Mouse (Mus musculus) hindbrain, embryonic 10.5 days (tissue): ENCODE measurements around the gene Ubtf. TPM values are rescaled to one million over a fixed set of nuclear protein-coding genes. Genes with fewer than 3 reads are reported as not detected.
"Not testable (repeated sequence)": the region's sequence is repeated elsewhere in the genome, so short reads cannot be mapped to it uniquely, and the experiment has no call there.

Source experiments
- DNase-seq: peaks from one replicate; pipeline ENCODE4 v3.0.0-alpha.2; 2017; ENCODE audit warnings: low spot score
- H3K27ac ChIP-seq: fragments of 300-500 bp; sonication (generic); 2 replicates; pipeline ENCODE4 v1.5.1; 2016; ENCODE audit warnings: mild to moderate bottlenecking, moderate library complexity
- H3K27me3 ChIP-seq: fragments of 300-500 bp; sonication (generic); 2 replicates; pipeline ENCODE4 v1.6.1; 2016; ENCODE audit warnings: mild to moderate bottlenecking; ENCODE audit not compliant: poor library complexity, insufficient read depth, severe bottlenecking
- H3K36me3 ChIP-seq: fragments of 300-500 bp; sonication (generic); 2 replicates; pipeline ENCODE4 v1.6.1; 2016; ENCODE audit warnings: mild to moderate bottlenecking, moderate library complexity
- H3K4me1 ChIP-seq: fragments of 300-500 bp; sonication (generic); replicated peaks from 2 replicates; pipeline ENCODE4 v1.6.1; 2016; ENCODE audit warnings: mild to moderate bottlenecking
- H3K4me3 ChIP-seq: fragments of 300-500 bp; sonication (generic); 2 replicates; pipeline ENCODE4 v1.5.1; 2016; ENCODE audit warnings: mild to moderate bottlenecking, moderate library complexity
- H3K9me3 ChIP-seq: fragments of 300-500 bp; sonication (generic); 2 replicates; pipeline ENCODE4 v1.6.1; 2016; ENCODE audit warnings: mild to moderate bottlenecking, moderate library complexity
- WGBS: fragments of 180-500 bp; shearing (Covaris S2); methylation state at CpG from one replicate; pipeline ENCODE4 v1.1.7; 2016; 5-methylcytosine and 5-hydroxymethylcytosine counted together
- polyA plus RNA-seq: library from polyadenylated mRNA; unstranded; fragments of >200 nt; fragmentation: Nextera tagmentation; extraction: Ambion mirVana; gene quantifications from 2 replicates; pipeline ENCODE4 v1.2.1, GENCODE M21; 2016

Gene Ubtf
- polyA plus RNA-seq, 1 experiment from 2014 or later: 82.6 TPM

- peaks cover 30% of the 10 kb centered on the region for H3K27me3 ChIP-seq
- not testable (repeated sequence) for H3K27ac ChIP-seq, H3K4me3 ChIP-seq, DNase-seq, H3K9me3 ChIP-seq, H3K36me3 ChIP-seq
- H3K4me1 ChIP-seq: peaks cover 21% of the 10 kb centered on the region
- WGBS: 74% methylated on average over 6 of the region's 6 CpGs
These were observed 39.3 kb downstream of the Ubtf start for GRCm38 (mm10) chr11:102280267-102280666.

DNA sequence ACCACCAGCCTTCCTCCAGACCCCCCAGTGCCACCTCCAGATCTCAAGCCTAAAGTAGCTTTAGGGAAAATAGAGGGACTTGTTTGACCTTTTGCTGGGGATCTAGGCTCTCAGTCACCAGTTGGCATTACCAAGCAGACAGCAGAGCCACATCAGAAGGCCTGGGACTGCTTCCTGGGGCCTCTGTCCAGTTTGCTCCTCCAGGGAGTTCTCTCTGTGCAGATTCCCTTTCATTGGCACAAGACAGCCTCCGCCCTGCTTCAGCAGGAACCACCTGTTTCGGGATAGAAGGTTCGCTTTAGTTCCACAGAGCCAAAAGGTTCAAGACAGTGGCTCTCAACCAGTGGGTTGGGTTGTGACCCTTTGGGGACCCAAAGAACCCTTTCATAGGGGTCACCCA, 39.9 kb downstream of the Ubtf start:
- H3K9me3 ChIP-seq: no peaks in the 10 kb centered on the region
- H3K27me3 ChIP-seq: peaks cover 34% of the 10 kb centered on the region
- 93% methylated on average over 3 of the region's 3 CpGs for WGBS
- H3K27ac ChIP-seq: no peak overlapping the region
- no peaks in the 10 kb centered on the region for H3K36me3 ChIP-seq
- DNase-seq: no peak
- H3K4me3 ChIP-seq: no peak overlapping the region
- peaks cover 20% of the 10 kb centered on the region for H3K4me1 ChIP-seq

GRCm38 (mm10) chr11:102277754-102278153, 41.8 kb downstream of the Ubtf start:
- no peak for DNase-seq
- WGBS: 47% methylated on average over 10 of the region's 12 CpGs
- Histone ChIP-seq H3K4me3 (no peak overlapping the region), H3K27me3 (peaks cover 35% of the 10 kb centered on the region), H3K4me1 (peaks cover 20% of the 10 kb centered on the region), H3K27ac (no peak overlapping the region), H3K9me3 (no peaks in the 10 kb centered on the region), H3K36me3 (no peaks in the 10 kb centered on the region)

GRCm38 (mm10) chr11:102276411-102276915, 43.1 kb downstream of the Ubtf start:
- WGBS: 1% methylated on average over 33 of the region's 33 CpGs
- H3K27me3 ChIP-seq: peaks cover 43% of the 10 kb centered on the region
- H3K27ac ChIP-seq: peak overlapping the region; percentile 79
- H3K9me3 ChIP-seq: no peaks in the 10 kb centered on the region
- H3K4me3 ChIP-seq: peak overlapping the region; percentile 56
- H3K36me3 ChIP-seq: no peaks in the 10 kb centered on the region
- DNase-seq: peak; percentile 74
- H3K4me1 ChIP-seq: peaks cover 20% of the 10 kb centered on the region

DNA sequence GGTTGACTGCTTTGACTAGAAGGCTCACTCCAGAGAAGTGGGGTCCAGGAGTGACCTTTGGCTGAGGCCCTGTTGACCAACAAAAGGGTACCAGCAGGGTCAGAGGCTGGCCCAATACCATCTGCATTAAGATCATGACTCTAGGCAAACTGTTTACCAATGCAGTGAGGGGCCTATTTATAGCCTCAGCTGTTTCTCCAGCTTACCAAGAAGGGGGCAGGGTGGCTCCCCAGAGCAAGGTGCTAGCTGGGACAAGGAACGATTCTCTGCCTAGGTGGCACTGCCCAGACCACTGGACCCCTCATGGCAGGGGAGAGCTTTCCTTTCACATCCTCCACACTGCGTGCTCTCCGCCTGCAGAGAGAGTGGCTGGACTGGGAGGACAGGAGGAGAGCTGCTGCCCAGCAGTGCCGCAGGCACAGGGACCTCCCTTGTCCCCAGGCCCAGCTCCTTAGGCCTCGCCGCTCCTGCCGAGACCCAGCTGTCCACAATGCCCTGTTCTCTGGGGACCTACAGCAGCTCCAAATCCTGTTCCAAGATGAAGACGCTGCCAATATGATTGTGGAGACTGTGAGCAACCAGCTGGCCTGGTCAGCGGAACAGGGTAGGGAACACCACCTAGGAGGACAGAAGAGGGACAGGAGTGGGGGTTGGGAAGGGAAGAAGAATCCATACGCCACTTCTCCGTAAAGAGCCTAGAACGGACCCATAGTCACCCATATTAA, 50.9 kb downstream of the Ubtf start, which contains the start of gene Asb16:
Asb16 (plus strand) TSS at position 224 of the 725 bp plus-strand sequence.
- no peak for DNase-seq
- H3K4me3 ChIP-seq: no peak within 1 kb of the TSS
- 0 out of 2 replicates have a peak, but pooled peaks cover 9% of the 10 kb centered on the region for H3K27me3 ChIP-seq
- WGBS: 90% methylated on average over 12 of the region's 12 CpGs
- no peaks in the 10 kb centered on the region for H3K9me3 ChIP-seq
- H3K27ac ChIP-seq: no peak within 1 kb of the TSS
- peaks cover 16% of the 10 kb centered on the region for H3K36me3 ChIP-seq
- H3K4me1 ChIP-seq: peaks cover 13% of the 10 kb centered on the region

GRCm38 (mm10) chr11:102267480-102267879, 52.1 kb downstream of the Ubtf start:
- Histone ChIP-seq H3K4me3 (no peak overlapping the region), H3K4me1 (peaks cover 13% of the 10 kb centered on the region), H3K27ac (0 out of 2 replicates have a peak overlapping the region, but pooled peaks have one; percentile 19), H3K9me3 (no peaks in the 10 kb centered on the region), H3K36me3 (peaks cover 27% of the 10 kb centered on the region), H3K27me3 (0 out of 2 replicates have a peak, but pooled peaks cover 5% of the 10 kb centered on the region)
- peak; percentile 75 for DNase-seq
- WGBS: 11% methylated on average over 11 of the region's 11 CpGs

DNA sequence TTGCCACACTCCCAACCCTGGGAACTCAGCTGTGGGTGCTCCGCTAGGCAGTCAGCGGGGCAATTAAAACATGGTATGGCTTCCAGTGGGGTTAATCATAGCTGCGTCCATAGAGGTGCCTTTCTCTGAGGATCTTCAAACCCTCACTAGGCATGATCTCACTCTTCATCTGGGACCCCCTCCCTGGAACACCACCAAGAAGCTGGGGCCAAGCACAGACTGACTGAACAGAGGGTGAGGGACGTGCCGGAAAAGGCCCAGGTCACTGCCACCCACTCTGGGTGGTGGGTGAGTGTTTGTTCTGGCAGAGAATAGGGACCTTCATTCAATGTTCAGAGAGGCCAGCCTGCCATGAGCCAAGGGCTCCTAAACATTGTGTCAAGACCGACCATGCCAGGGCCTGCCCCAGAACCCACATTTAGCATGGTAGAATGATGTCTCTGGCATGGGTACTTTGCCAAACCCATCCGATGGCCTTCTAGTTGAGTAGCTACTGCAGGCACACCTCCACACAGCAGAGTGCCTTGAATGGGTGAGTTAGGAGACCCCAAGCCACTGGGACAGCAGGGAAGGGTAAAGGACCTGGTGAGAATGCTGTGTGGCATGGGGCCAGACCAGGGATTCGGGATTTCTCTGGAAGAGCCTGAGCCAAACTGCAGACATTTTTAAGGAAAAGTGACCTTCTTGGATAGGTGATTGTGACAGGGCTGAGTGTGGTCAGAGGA, 52.7 kb downstream of the Ubtf start:
- H3K36me3 ChIP-seq: peaks cover 34% of the 10 kb centered on the region
- 91% methylated on average over 8 of the region's 8 CpGs for WGBS
- H3K27me3 ChIP-seq: no peaks in the 10 kb centered on the region
- H3K4me3 ChIP-seq: no peak overlapping the region
- no peak for DNase-seq
- H3K9me3 ChIP-seq: no peaks in the 10 kb centered on the region
- 0 out of 2 replicates have a peak overlapping the region, but pooled peaks have one; percentile 19 for H3K27ac ChIP-seq
- peaks cover 13% of the 10 kb centered on the region for H3K4me1 ChIP-seq

- Histone ChIP-seq H3K4me3 (no peak overlapping the region), H3K4me1 (peaks cover 13% of the 10 kb centered on the region), H3K9me3 (no peaks in the 10 kb centered on the region), H3K36me3 (peaks cover 44% of the 10 kb centered on the region), H3K27me3 (no peaks in the 10 kb centered on the region), H3K27ac (peak overlapping the region; percentile 41; the same call in 1 of the 2 replicates)
- DNase-seq: no peak
- 64% methylated on average over 14 of the region's 14 CpGs for WGBS
These were observed 53.7 kb downstream of the Ubtf start for GRCm38 (mm10) chr11:102265816-102266215.

DNA sequence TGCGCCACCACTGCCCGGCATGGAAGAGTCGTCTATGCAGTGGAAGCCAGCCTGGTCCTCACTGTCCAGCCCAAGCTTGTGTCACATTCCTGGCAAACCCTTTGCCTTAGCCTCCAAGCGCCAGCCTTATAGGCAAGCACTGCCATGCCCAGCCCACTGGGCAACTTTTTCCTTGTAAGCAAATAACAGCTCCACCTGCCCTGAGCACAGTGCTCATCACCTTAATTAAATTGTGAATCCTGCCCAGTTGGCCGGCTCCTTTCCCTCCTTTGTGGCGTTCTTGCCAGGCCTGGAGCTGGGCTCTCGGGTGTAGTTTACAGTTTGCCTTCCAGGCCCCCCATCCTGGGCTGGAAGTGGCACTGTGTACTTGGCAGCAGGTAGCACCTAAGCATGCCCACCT, 56.3 kb downstream of the Ubtf start:
- peaks cover 67% of the 10 kb centered on the region for H3K36me3 ChIP-seq
- no peaks in the 10 kb centered on the region for H3K27me3 ChIP-seq
- H3K4me3 ChIP-seq: no peak overlapping the region
- H3K27ac ChIP-seq: no peak overlapping the region
- H3K4me1 ChIP-seq: peaks cover 15% of the 10 kb centered on the region
- 96% methylated on average over 7 of the region's 7 CpGs for WGBS
- no peak for DNase-seq
- no peaks in the 10 kb centered on the region for H3K9me3 ChIP-seq

DNA sequence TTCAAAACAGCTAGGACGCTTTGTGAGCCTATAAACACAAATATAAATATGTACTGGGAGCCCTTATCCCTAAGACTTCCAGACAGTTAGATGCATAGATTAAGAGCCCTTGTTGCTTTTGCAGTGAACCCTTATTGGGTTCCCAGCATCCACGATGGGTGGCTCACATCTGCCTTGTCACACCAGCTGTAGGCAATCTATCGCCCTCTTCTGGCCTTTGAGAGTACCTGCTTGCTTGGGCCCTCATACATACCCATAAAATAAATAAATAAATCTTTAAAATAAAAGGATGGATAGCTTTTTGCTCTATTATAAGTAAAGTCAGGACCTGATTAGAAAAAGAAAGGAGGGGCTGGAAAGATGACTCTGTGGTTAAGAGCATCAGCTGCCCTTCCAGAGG, 61.0 kb downstream of the Ubtf start:
- H3K36me3 ChIP-seq: peaks cover 92% of the 10 kb centered on the region
- no peak overlapping the region for H3K27ac ChIP-seq
- no peak for DNase-seq
- WGBS: 87% methylated on average over 3 of the region's 3 CpGs
- no peaks in the 10 kb centered on the region for H3K9me3 ChIP-seq
- no peak overlapping the region for H3K4me3 ChIP-seq
- no peaks in the 10 kb centered on the region for H3K27me3 ChIP-seq
- H3K4me1 ChIP-seq: peaks cover 12% of the 10 kb centered on the region

- no peak for DNase-seq
- H3K4me1 ChIP-seq: peaks cover 12% of the 10 kb centered on the region
- H3K4me3 ChIP-seq: no peak overlapping the region
- no peak overlapping the region for H3K27ac ChIP-seq
- WGBS: 83% methylated on average over 6 of the region's 6 CpGs
- no peaks in the 10 kb centered on the region for H3K27me3 ChIP-seq
- H3K36me3 ChIP-seq: peaks cover 93% of the 10 kb centered on the region
- no peaks in the 10 kb centered on the region for H3K9me3 ChIP-seq
These were observed 61.4 kb downstream of the Ubtf start for GRCm38 (mm10) chr11:102258095-102258494.

- DNase-seq: peak; percentile 35
- Histone ChIP-seq H3K36me3 (peaks cover 89% of the 10 kb centered on the region), H3K27ac (0 out of 2 replicates have a peak overlapping the region, but pooled peaks have one; percentile 17)
These were observed 62.0 kb downstream of the Ubtf start for GRCm38 (mm10) chr11:102257514-102257913.

More at GRCm38 (mm10) chr11:102257514-102257913, 62.0 kb downstream of the Ubtf start:
- no peaks in the 10 kb centered on the region for H3K27me3 ChIP-seq
- H3K4me3 ChIP-seq: no peak overlapping the region
- WGBS: 46% methylated on average over 9 of the region's 9 CpGs
- H3K9me3 ChIP-seq: no peaks in the 10 kb centered on the region
- H3K4me1 ChIP-seq: peaks cover 12% of the 10 kb centered on the region
